Mouse (Mus musculus): ENCODE data around the gene Zfp11. TPM values are rescaled to one million over a fixed set of nuclear protein-coding genes. Genes with fewer than 3 reads are reported as not detected.
"Not testable (repeated sequence)": the region's sequence is repeated elsewhere in the genome, so short reads cannot be mapped to it uniquely, and the experiment has no call there.

Gene Zfp11
- polyA plus RNA-seq, 1 experiment from 2014 or later = 5.3 TPM

- WGBS = 84% methylated on average over 2 of the region's 2 CpGs
- not testable (repeated sequence) for H3K27me3 ChIP-seq (replicated peaks; ENCODE audit: control insufficient read depth, insufficient read depth, low read length); ATAC-seq; H3K4me1 ChIP-seq (ENCODE audit: control insufficient read depth, insufficient read depth, low read length); H3K36me3 ChIP-seq (ENCODE audit: control insufficient read depth, insufficient read depth, low read length); H3K4me3 ChIP-seq (ENCODE audit: low read depth, low read length); H3K27ac ChIP-seq (ENCODE audit: low read depth, low read length); H3K4me2 ChIP-seq (ENCODE audit: low read length); H3K9me3 ChIP-seq (replicated peaks; ENCODE audit: control insufficient read depth, low read length); H3K9ac ChIP-seq (ENCODE audit: low read length); DNase-seq (ENCODE audit: low spot score)
Observed at GRCm38 (mm10) chr5:129632270-129633250, 37.3 kb downstream of the Zfp11 start.

- not testable (repeated sequence) for DNase-seq (ENCODE audit: low spot score); H3K4me1 ChIP-seq (ENCODE audit: control insufficient read depth, insufficient read depth, low read length); H3K27ac ChIP-seq (ENCODE audit: low read depth, low read length); ATAC-seq; H3K4me3 ChIP-seq (ENCODE audit: low read depth, low read length); H3K27me3 ChIP-seq (replicated peaks; ENCODE audit: control insufficient read depth, insufficient read depth, low read length); H3K36me3 ChIP-seq (ENCODE audit: control insufficient read depth, insufficient read depth, low read length); H3K9me3 ChIP-seq (replicated peaks; ENCODE audit: control insufficient read depth, low read length); H3K9ac ChIP-seq (ENCODE audit: low read length); H3K4me2 ChIP-seq (ENCODE audit: low read length)
- WGBS = 83% methylated on average over 4 of the region's 4 CpGs
Observed at GRCm38 (mm10) chr5:129626586-129626985, 43.3 kb downstream of the Zfp11 start.

- Histone ChIP-seq H3K9ac (ENCODE audit: low read length) (no peak overlapping the region), H3K4me3 (ENCODE audit: low read depth, low read length) (no peak overlapping the region), H3K4me1 (ENCODE audit: control insufficient read depth, insufficient read depth, low read length) (no peaks in the 10 kb centered on the region), H3K9me3 (replicated peaks; ENCODE audit: control insufficient read depth, low read length) (no peaks in the 10 kb centered on the region), H3K4me2 (ENCODE audit: low read length) (no peak overlapping the region), H3K27ac (ENCODE audit: low read depth, low read length) (no peak overlapping the region), H3K36me3 (ENCODE audit: control insufficient read depth, insufficient read depth, low read length) (no peaks in the 10 kb centered on the region), H3K27me3 (replicated peaks; ENCODE audit: control insufficient read depth, insufficient read depth, low read length) (no peaks in the 10 kb centered on the region)
- 89% methylated on average over 6 of the region's 6 CpGs for WGBS
- DNase-seq (ENCODE audit: low spot score) = no peak
- ATAC-seq = no peak
Observed at GRCm38 (mm10) chr5:129626099-129626498, 43.8 kb downstream of the Zfp11 start.

- WGBS = 92% methylated on average over 5 of the region's 5 CpGs
- H3K4me1 ChIP-seq (ENCODE audit: control insufficient read depth, insufficient read depth, low read length) = no peaks in the 10 kb centered on the region
- no peak for ATAC-seq
- no peak overlapping the region for H3K4me3 ChIP-seq (ENCODE audit: low read depth, low read length)
- no peak overlapping the region for H3K4me2 ChIP-seq (ENCODE audit: low read length)
- no peak for DNase-seq (ENCODE audit: low spot score)
- H3K27ac ChIP-seq (ENCODE audit: low read depth, low read length) = no peak overlapping the region
- H3K9me3 ChIP-seq (replicated peaks; ENCODE audit: control insufficient read depth, low read length) = no peaks in the 10 kb centered on the region
- H3K36me3 ChIP-seq (ENCODE audit: control insufficient read depth, insufficient read depth, low read length) = no peaks in the 10 kb centered on the region
- no peaks in the 10 kb centered on the region for H3K27me3 ChIP-seq (replicated peaks; ENCODE audit: control insufficient read depth, insufficient read depth, low read length)
- no peak overlapping the region for H3K9ac ChIP-seq (ENCODE audit: low read length)
Observed at GRCm38 (mm10) chr5:129621361-129621760, 48.5 kb downstream of the Zfp11 start.

- H3K4me2 ChIP-seq (ENCODE audit: low read length); H3K36me3 ChIP-seq (ENCODE audit: control insufficient read depth, insufficient read depth, low read length); H3K9ac ChIP-seq (ENCODE audit: low read length); H3K27me3 ChIP-seq (replicated peaks; ENCODE audit: control insufficient read depth, insufficient read depth, low read length); H3K27ac ChIP-seq (ENCODE audit: low read depth, low read length); DNase-seq (ENCODE audit: low spot score); H3K9me3 ChIP-seq (replicated peaks; ENCODE audit: control insufficient read depth, low read length); H3K4me1 ChIP-seq (ENCODE audit: control insufficient read depth, insufficient read depth, low read length); ATAC-seq; H3K4me3 ChIP-seq (ENCODE audit: low read depth, low read length): not testable (repeated sequence)
- 65% methylated on average over 9 of the region's 9 CpGs for WGBS
Observed at GRCm38 (mm10) chr5:129620600-129620999, 49.3 kb downstream of the Zfp11 start.

GRCm38 (mm10) chr5:129611060-129611459 is 58.8 kb downstream of the Zfp11 start:
- WGBS = 23% methylated on average over 1 of the region's 1 CpGs
- H3K4me1 ChIP-seq (ENCODE audit: control insufficient read depth, insufficient read depth, low read length) = no peaks in the 10 kb centered on the region
- no peak overlapping the region for H3K27ac ChIP-seq (ENCODE audit: low read depth, low read length)
- no peaks in the 10 kb centered on the region for H3K27me3 ChIP-seq (replicated peaks; ENCODE audit: control insufficient read depth, insufficient read depth, low read length)
- no peak overlapping the region for H3K9ac ChIP-seq (ENCODE audit: low read length)
- DNase-seq (ENCODE audit: low spot score) = peak; percentile 87
- H3K4me2 ChIP-seq (ENCODE audit: low read length) = no peak overlapping the region
- H3K4me3 ChIP-seq (ENCODE audit: low read depth, low read length) = no peak overlapping the region
- ATAC-seq = peak; percentile 54; the same call in 1 of the 2 replicates
- H3K9me3 ChIP-seq (replicated peaks; ENCODE audit: control insufficient read depth, low read length) = no peaks in the 10 kb centered on the region
- H3K36me3 ChIP-seq (ENCODE audit: control insufficient read depth, insufficient read depth, low read length) = peaks cover 15% of the 10 kb centered on the region

- Histone ChIP-seq H3K4me1 (ENCODE audit: control insufficient read depth, insufficient read depth, low read length) (no peaks in the 10 kb centered on the region), H3K36me3 (ENCODE audit: control insufficient read depth, insufficient read depth, low read length) (peaks cover 34% of the 10 kb centered on the region), H3K27me3 (replicated peaks; ENCODE audit: control insufficient read depth, insufficient read depth, low read length) (no peaks in the 10 kb centered on the region), H3K4me2 (ENCODE audit: low read length) (no peak overlapping the region), H3K4me3 (ENCODE audit: low read depth, low read length) (no peak overlapping the region), H3K9ac (ENCODE audit: low read length) (no peak overlapping the region), H3K27ac (ENCODE audit: low read depth, low read length) (no peak overlapping the region), H3K9me3 (replicated peaks; ENCODE audit: control insufficient read depth, low read length) (no peaks in the 10 kb centered on the region)
- no peak for DNase-seq (ENCODE audit: low spot score)
- WGBS = 86% methylated on average over 8 of the region's 8 CpGs
- no peak for ATAC-seq
Observed at GRCm38 (mm10) chr5:129607476-129607875, 62.4 kb downstream of the Zfp11 start.

Data from forebrain, embryonic 14.5 days (tissue).